Mouse (Mus musculus): Measurements from ENCODE around the gene Mea1.

Gene Mea1

DNA sequence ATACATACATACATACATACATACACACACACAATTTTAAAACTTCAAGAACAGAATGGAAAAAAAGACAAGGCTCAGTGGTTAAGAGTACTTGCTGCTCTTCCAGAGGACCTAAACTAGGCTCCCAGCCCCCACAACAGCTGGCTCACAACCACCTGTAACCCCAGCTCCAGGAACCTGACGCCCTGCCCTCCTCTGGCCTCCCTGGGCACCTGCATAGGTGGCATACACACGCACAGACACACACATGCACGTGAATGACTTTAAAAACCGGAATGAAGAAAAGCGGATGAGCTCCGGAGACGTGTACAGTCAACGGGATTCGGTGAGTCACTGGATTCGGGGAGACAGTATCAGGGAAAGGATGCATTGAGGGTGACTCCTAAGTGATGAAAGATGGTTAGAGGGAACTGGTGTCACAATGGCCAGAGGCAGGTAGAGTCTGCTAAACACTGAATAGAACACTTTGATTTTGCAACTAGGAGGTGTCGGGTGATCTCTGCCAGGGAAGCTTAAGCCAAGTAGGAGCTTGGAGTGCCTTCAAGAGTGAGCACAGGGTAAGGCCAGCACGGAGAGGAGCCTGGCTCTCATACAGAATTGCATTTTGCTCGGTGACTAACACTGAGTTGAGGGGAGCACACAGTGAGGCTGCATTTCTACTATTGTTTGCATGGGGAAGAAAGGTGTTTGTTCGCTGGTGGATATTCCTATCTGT, 27.9 kb downstream of the Mea1 start:
- DNase-seq, result no peak

DNA sequence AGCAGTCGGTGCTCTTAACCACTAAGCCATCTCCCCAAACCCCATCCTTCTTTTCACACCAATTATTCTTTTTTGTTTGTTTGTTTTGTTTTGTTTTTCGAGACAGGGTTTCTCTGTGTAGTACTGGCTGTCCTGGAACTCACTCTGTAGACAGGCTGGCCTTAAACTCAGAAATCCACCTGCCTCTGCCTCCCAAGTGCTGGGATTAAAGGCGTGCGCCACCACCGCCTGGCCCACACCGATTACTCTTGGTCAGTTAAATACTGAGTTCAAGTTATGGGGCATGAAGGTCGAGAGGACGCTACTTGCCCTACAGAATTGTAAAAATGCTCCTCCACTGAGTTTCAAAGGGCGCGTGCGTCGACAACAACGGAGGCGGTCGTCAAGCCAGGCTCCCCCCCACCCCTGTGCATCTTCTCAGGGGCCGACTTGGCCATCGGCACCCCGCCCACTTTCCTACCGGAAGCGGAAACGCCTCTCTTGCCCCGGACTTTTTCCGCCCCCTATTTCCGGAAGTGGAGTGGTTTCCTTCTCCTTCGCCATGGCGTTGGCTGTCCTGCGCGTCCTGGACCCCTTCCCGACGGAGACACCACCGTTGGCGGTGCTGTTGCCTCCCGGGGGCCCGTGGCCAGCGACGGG, 32.5 kb downstream of the Mea1 start, which contains the start of gene Pex6:
Pex6 (plus strand) TSS at position 505 of the 639 bp plus-strand sequence.
- peak; percentile 93 for DNase-seq

DNA sequence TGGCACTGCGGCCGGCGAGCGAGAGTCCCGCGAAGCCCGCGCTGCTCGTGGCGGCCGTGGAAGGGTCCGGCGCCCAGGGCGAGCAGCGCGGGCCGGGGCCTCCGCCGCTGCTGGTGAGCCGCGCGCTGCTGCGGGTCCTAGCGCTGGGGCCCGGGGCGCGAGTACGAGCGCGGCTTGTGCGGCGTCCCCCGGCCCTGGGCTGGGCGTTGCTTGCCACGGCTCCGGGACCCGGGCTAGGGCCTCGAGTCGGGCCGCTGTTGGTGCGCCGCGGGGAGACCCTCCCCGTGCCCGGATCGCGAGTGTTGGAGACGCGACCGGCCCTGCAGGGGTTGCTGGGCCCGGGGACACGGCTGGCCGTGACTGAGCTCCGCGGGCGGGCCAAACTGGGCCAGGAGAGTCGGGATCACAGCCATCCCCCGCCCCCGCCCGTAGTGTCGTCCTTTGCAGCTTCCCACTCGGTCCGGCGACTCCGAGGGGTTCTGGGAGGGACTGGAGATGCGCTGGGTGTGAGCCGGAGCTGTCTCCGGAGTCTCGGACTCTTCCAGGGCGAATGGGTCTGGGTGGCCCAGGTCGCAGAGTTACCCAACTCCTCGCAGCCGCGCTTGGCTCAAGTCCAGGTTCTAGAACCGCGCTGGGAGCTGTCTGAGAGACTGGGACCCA, 33.1 kb downstream of the Mea1 start:
- no peak for DNase-seq

DNA sequence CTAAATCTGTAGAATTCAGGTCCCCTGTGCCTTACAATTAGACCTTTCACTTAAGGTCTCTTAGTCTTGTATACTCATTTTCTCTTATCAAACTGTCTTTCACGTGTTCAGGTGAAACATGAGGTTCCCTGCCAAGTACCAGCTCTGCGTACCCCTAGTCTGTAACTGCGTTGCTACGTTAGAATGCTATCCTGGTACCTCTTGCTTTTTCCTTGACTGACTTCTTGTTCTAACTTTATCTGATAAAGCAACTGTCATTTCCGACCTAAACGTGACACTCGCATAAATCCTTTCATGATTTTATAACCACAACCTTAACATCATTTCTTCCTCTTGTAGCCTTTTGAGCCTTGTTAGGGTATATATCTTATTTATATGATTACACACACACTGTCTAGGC, 33.8 kb downstream of the Mea1 start:
- no peak for DNase-seq

DNA sequence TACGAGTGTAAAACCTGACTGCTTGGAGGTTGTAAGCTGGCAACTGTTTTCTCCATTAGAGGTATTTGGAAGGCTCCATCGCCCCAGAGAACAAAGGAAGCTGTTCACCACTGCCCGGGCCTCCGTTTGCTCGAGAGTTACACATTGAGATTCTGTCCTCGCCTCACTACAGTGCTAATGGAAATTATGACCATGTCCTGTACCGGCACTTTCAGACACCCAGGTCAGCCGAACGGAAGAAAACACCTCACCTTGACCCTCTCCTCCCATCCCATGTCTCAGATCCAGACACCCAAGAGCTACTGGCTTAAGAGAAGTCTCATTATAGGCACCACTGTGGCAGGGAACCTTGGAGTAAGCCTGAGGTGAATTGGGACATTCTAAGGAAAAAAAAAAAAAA, 35.3 kb downstream of the Mea1 start:
- no peak for DNase-seq

DNA sequence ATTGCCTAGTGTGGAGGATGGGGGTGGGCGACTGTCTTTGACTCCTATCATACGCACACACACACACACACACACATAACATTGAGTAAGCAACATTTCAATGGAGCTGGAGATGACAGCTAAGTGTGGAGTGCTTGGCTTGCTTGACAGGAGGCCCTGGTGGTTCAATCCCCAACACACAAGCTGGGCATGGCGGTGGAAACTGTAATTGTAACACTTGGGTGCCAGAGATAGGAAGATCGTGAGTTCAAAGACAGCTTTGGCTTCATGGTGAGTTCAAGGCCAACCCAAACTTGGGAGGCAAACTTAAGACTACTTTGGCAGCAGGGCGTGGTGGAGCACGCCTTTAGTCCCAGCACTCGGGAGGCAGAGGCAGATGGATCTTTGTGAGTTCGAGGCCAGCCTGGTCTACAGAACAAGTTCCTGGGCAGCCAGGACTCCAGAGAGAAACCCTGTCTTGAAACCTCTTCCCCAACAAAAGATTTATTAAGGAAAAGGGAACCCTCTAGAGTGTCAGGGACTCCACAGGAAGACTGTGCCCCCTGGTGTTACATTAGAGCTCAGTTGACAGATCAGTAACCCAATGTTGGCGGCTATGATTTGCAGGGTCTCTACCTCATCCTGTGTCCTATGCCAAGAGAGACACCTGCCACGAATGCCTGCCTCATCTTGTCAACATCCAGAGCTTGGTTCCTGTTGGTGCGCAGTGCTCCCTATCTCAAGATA, 36.3 kb downstream of the Mea1 start:
- DNase-seq, result no peak

DNA sequence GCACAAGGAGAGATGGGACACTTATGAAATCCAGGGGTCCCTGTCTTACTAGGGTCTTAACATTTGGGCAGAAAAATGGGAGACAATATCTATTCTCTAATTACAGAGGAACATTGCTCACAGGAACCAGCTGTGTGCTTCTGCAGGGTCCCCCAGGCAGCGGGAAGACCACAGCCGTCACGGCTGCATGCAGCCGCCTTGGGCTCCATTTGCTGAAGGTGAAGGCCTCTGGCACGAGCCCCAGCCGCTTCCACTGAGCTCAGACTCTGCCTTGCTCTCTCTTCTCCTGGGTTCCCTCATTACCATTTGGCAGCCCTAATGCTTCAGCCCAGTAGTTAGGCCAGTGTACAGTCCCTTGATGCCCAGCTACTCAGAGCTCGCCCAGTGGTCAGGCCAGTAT, 42.5 kb downstream of the Mea1 start:
- DNase-seq, result no peak

DNA sequence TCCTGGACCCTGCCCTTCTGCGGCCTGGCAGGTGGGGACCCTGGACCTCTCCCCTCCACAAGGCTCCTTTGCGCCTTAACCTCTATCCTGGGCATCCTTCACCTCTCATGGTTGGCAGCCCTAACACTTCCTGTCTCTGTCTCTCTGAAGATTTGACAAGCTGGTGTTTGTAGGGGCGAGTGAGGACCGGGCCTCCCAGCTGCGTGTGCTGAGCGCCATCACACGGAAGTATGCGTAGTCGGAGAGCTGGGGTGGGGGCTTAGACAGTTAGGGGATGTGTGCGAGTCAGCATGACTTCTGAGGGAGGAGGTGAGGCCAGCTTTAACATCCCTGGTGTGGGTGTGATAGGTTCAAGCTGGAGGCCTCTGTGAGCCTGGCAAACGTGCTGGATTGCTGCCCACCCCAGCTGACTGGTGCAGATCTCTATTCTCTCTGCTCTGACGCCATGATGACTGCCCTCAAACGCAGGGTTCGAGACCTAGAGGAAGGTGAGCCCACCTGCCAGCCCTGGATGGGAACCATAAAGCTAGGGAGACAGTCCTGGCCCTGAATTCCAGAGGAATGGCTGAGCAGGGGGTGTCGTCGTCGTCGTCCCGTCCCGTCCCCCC, 46.0 kb downstream of the Mea1 start:
- DNase-seq, result no peak

DNA sequence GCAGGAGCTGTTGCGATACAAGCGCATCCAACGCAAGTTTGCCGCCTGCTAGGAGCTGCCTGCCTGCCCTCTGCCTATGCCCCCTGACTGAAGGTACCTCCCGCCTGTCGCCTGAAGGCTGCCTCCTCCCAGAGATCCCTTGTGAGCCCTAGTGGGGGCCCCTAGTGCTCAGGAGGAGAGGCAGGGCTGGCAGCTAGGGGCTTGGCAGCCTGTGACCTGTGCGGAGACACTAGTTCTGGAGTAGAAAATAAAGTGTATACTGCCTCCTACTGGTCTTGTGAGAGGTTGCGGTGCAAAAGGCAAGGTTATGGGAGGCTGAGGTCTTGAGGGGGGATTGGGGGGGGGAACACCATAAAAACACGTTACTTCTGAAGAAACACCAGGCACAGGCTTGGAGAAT, 46.7 kb downstream of the Mea1 start:
- DNase-seq, result no peak

DNA sequence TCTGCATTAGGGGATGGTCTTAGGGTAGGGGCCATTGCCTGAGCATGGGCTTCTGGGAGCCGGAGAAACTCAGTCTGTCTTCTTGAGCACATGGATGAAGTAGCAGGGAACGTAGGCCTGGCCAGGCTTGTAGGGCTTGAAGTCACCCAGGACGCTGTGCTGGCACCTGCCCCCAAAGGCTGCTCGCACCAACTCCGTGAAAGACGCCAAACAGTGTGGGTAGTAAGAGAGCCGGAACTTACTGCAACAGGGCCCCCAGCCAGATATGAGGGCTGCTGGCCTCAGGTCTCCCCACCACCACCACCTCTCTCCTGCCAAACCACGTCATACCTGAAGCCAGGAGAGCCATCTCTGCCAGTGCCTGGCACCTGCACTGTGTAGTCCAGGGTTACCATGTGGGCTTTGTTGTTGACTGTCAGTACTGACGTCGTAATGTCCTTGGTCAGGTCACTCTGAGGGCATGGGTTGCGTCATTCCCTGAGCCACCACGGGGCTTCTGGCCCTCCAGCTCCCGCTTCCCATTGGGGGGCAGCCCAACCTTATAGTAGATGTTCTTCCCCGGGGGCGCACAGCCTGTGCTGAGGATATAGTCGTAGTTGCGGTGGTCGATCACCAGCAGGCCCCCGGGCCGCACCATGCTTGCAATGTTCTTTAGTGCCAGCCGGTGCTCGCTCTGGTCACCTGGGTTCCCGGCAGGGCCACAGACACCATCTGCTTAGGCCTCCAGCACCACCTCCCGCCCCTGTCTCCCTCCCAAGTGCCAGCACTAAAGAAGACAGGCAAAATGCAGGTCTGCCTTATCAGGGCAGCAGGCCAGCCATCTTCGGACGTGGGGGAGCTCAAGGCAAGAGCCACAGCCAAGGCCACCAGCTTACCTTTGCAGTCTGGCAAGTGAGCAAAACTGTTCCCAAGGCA, 47.4 kb downstream of the Mea1 start:
- no peak for DNase-seq

DNA sequence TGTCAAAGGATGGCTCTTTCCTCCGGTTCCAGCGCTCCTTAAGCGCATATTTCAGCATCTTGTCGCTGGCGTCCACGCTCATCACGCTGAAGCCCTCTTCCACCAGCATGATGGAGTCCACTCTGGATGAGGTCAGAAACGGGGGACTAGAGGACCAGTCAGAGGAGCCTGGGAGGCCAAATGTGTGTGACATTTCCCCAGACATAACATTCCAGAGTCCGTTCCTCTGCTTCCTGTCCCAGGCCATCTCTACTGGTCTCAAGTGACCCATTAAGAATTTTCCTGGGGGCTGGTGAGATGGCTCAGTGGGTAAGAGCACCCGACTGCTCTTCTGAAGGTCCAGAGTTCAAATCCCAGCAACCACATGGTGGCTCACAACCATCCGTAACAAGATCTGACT, 48.7 kb downstream of the Mea1 start:
- no peak for DNase-seq

DNA sequence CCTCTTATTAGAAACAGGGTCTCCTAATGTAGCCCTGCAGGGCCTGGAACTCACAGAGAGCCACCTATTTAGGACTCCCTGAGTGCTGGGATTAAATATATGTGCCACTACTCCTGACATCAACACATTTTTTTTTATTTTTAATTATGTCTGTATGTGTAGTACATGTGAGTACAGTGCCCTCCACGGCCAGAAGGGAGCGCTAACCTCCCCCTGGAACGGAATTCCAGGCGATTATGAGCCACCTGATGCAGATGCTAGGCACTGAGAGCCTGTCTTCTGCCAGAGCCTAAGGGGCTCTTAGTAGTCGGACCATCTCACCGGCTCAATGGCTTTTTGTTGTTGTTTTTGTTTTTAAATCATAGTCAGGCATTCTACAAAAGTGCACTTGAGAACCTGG, 49.4 kb downstream of the Mea1 start:
- no peak for DNase-seq

DNA sequence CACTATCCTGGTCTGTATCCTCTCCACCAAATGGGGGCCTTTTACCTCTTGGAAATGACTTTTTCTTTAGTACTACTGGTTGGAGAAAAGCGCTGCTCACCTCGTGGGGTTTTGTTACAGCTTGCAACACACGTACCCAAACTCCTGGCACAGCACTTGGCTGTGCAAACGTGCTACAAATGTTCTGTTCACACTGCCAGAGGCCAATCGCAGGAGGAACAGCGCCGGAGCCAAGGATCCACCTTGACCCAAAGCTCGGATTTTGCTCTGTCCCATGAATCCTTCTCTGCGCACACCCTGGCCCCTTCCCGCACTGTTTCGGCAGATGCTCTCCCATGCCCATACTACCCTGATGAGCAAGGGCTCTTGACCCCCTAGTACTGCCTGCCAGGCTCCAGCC, 49.9 kb downstream of the Mea1 start:
- no peak for DNase-seq

DNA sequence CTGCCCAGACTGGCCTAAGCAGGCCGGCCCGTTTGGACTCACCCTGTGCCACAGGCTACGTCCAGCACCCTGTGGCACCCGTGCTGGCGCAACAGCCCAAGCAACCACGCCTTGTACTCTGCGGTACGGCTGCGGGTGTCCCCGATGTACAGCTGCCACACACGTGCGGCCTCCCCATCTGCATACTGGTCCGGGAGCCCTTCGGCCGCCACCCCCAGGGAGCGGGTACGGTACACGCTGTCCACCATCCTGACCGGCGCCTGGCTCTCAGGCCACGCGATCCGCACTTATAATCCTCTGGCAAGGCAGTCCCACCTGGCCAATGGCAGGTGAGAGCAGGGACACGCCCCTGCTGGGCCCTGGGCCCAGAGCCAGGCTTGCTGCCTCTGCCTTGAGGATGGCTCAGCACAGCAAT, 50.3 kb downstream of the Mea1 start, which contains the start of gene Gnmt:
Gnmt (minus strand) TSS at position 265 of the 415 bp plus-strand sequence.
- DNase-seq, result no peak
